Mouse (Mus musculus) retina, postnatal 7 days (tissue): ENCODE data around the gene Fkbp5.
"Not testable (repeated sequence)": the region's sequence is repeated elsewhere in the genome, so short reads cannot be mapped to it uniquely, and the experiment has no call there.

ENCODE experiments used
- DNase-seq: peaks from one replicate; pipeline ENCODE4 v3.0.0-alpha.2; 2012; ENCODE audit warnings: low read depth, low spot score

Fkbp5 gene

DNA sequence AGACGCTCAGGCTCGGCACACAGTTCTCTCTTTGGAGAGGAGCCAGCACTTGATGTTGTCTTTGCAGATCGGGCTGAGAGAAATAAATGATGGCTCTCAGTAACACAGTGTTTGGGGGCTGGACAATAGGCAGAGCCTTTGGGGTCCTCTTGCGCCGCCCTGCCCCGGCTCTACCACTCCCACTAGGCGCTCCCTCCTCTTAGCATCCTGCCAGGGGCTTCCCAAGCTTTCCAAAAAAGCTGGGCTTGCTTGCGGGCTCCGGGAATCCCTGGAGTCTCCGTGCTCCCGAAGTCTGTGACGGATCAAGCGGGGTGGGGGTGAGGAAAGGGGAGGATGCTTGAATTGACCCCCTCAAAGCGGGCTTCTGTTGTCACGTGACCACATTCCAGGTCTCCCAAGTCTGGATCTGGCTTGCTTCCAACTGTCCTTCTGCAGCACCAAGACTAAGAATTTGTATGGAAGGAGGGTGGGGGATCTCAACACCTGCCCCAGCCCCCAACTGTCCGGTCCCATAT, at the start of gene Fkbp5:
Fkbp5 (minus strand) TSS at position 87 of the 515 bp plus-strand sequence.
- no peak for DNase-seq

DNA sequence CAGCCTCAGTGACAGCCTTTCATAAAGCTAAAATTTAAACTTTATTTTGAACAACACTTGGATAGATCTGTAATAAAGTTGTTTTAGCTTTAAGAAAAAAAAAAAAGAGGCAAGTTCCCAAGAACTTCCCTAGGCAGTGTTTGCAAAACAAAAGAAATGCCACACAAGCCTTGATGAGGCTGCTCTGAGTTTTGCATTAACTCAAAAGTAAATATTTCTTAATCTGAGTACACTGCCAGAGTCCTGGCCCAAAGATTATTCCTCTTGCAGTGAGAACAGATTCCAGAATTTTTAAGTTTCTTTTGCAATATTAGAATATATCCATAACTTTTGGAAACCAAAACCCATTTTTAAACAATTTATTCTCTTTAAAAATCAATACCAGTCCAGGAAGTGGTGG, 47.9 kb upstream of the Fkbp5 start:
- DNase-seq, result no peak

DNA sequence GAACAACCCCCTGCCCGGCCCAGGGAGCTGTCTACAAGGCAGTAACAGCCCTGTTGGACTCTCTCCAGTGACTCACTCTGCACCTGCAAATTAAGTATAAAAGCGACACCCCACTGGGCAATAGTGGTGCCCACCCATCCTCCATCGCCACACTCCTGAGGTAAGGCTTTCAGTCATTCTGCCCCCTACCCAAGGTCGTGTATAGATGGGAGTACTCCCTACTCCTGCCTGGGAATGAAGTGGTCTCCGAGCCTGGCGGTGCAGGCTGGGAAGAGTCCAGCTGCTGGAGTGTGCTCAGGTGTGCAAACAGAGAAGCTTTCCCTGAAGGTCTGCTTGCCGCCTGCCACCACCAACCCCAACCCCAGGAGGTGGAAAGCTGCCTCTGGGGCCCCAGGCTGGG, 44.3 kb upstream of the Fkbp5 start:
- no peak for DNase-seq

DNA sequence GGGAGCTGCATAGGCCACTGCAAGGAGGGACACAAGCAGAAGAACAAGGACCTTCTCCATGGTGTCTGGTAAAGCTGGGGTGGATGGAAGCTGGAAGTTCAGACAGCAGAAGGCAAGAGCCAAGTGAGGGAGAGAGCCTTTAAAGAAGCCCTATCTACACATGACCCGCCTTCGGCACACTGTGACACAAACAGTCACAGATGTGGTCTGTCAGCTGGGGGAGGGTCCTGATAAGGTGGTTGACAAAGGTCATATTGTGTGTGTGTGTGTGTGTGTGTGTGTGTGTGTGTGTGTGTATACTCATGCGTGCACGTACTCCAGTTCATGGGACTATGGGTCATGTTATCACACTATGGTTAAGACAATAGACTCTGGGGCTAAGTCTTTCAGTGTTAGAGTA, 43.3 kb upstream of the Fkbp5 start, which contains the start of gene Clps:
Clps (minus strand) TSS at position 169 of the 400 bp plus-strand sequence.
- no peak for DNase-seq

DNA sequence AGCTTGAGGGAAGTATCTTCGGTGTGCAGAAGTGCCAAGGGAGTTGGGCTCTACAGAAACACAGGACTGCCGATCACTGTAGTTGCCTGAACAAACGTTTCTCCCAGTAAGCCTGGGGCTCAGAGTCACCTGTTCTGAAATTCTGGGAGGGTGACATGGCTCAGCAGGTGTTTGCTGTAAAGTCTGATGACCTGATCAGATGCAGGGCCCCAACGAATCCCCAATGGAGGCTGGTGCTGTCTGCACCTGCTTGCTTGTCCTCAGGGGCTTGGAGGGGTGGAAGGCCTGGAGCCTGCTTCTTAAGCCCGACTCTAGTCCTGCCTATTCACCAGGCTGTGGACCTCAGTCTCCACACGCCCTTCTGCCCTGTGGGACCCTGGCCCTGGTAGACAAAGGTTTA, 40.4 kb upstream of the Fkbp5 start:
- DNase-seq, result no peak

DNA sequence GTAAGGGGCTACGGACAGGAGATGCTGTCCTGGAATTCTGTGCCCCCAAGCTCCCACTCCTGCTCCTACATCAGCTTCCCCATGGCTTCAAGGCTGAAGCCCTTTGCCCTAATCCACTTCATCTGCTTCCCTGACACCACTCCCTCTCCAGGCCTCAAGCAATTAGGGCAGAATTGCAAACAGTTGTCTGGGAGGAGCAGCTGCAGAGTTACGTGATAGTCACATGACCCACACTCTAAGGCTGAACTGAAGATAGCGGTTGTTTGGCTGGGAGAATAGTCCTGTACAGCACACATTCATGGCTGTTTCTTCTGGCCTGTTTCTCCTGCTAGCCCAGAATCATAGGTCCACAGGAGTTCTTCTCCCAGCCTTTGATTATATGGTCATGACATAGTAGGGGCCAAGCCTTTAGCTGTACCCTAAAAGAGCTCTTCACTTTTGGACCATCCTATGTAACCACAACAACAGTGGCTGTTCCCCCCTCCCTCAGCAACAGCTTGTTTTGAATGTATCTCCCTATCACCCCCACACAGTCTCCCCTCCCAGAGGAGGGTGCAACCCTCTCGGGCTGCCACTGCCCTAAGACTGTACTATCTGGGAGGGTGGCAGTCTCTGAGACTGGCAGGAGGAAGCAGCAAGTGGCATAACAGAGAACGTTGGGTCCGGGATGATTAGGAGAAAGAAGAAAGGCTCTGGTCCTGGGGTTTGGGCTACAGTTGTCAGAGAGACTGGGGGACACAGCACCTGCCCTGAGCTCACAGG, 39.5 kb upstream of the Fkbp5 start:
- DNase-seq, result no peak

DNA sequence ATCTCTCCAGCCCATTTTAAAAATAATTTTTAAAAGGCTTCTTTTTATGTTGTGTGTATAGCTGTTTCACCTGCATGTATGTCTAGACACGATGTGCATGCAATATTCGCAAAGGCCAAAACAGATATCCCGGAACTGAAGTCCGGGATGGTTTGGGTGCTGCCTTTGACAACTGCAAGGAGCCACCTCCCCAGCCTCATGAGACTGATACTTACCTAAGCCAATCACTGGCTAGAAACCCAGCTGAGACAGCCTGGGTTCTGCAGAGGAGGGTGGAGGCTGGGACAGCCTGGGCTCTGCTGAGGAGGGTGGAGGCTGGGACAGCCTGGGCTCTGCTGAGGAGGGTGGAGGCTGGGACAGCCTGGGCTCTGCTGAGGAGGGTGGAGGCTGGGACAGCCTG, 36.7 kb upstream of the Fkbp5 start:
- not testable (repeated sequence) for DNase-seq

DNA sequence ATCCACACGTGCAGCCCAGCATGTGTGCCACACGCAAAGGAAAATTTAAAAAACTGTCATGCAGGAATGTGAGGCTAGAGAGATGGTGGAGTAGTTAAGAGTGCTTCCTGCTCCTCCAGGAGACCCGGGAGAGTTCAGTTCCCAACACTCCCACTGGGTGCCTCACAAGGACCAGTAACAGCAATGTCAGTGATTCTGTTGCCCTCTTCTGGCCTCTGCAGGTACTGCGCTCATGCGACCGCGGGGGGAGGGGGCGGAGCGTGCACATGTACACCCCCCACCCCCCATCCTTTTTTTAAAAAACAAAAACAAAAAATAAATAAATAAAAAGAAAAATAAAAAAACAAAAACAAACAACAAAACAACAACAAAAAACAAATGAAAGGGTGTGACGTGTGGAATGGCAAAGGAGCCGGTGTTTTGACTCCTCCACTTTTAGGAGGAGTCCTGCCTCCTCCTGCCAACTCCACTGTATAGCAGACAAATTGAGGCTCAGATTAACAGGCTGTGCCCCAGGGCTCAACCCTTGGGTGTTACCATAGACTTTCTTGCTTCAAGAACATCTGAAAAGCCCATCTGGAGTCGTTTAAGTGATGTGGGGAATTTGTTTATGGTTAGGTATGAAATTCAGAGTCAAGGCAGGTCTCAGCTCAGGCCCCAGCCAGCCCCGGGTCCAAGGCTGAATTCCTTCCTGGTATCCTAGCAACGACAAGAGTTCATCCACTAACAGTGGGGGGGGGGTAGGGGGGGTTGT, 35.9 kb upstream of the Fkbp5 start:
- peak; percentile 55 for DNase-seq

DNA sequence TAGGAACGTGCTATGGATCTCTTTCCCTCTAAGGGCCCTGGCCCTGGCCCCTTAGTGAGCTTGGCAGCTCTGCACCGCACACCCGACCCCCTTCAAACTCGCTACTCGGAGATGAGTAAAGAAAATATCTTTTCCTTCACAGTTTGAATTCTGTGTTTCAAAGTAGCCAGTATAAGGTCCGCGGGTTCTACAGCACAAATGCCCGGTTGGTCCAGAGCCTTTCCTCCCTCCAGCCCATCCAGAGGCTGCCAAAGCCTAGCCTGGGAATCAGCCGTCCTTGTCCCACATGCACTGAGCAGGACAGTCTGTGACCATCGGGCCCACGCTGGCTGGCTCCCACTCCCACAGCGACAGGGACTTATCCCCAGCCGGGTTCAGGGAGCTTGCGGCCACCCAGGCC, 31.8 kb upstream of the Fkbp5 start, which contains the start of gene Clpsl2:
Clpsl2 (plus strand) TSS at position 301 of the 400 bp plus-strand sequence.
- no peak for DNase-seq

DNA sequence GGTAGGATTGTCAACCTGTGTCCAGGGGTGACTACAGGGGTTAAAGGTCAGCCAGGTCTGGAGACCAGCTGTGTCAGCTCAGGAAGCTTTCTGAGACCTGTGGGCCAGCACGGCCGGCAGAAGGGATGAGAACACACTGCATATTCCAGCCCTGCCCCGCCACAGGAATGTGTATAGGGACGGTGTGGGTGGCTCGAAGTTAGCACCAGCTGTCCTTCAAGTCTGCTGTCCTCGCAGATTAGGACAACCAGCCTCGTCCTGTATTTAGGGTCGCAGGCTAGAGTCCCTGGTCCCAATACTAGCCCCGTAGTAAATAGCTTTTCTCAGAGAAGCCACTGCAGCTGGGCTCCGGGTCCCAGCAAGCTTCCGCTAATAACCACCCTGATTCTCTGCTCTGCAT, 31.2 kb upstream of the Fkbp5 start:
- no peak for DNase-seq

DNA sequence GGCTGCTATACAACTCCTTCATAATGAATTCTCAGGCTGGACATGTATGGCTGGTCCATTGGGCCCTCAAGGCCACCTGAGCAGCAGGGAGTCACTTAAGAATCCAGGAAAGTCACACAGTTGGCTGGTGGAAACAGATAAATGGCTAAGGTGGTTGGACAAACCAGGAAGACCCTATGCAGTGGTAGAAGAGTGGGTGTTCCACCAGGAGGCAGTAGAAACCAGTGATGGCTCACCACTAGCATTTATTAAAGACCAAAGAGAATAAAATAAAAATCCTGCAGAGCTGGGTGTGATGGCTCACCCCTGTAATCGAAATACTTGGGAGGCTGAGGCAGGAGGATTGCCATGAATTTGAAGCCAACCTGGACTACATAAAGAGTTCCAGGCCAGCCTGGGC, 29.6 kb upstream of the Fkbp5 start:
- DNase-seq, result no peak

DNA sequence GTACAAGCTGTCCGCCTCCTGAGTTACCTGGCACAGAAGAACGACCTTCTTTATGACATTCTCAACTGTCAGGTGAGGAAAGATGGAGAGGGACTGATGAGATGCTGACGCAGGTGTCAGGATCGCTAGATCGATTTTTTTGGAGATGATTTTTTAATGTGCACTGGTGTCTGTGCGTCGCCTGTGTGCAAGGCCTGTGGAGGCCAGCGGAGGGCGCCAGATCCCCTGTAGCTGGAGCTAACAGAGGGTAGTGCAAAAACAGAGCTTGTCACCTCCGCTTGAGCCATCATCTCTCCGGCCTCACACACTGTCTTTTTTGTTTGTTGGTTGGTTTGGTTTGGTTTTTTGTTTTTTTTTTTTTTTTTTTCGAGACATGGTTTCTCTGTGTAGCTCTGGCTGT, 20.6 kb upstream of the Fkbp5 start:
- no peak for DNase-seq

DNA sequence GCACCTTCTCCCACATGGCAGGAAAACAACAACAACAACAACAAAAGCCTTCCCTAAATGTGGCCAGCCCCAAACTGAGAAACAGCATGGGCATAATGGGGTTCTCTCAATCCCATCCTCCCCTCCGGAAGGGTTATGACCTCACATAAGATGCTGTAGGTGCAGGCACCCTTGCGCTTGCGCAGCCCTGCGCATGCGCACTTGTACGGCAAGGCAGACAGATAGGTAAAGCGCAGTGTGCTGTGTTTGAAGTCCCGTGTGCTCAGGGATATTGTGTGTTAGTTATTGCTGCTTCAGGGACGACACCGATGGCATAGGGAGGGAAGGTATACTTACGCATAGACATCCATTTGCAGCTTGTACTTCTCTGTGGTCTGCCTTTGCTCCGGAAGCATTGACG, 16.0 kb upstream of the Fkbp5 start:
- DNase-seq, result no peak

DNA sequence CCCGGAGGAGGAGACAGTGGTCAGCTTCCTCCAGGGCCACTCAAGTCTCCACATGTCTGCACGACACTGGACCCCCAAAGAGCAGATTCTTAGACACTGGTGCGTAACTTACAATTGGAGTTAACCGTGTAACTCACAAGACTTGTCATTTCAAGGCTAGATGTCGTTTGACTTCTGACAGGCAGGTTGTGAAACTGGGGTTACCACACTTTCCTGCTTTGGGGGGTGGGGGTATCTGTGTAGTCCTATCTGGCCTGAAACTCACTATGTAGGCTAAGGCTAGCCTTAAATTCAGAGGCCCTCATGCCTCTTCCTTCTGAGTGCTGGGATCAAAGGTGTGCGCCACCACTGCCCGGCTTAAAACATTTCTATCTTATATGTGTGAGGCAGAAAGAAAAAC, 15.2 kb upstream of the Fkbp5 start:
- DNase-seq, result no peak

DNA sequence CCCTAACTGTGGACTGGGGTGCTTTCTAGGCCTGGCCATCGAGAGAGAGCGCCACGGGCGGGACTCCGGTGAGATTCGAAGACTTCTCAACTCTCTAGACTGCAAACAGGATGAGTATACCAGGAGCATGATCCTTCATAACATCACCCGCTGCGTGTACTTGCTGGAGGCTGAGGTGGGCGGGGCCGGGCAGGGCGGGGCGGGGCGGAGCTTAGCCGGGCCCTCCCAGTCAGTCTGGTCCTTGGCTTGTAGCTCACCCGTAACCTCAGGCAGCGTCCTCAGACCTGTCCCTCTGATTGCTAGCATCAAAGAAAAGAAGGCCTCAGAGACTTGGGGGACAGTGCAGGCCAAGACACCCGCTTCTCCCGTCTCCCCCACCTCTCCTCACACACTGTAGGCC, 14.6 kb upstream of the Fkbp5 start:
- DNase-seq, result no peak

DNA sequence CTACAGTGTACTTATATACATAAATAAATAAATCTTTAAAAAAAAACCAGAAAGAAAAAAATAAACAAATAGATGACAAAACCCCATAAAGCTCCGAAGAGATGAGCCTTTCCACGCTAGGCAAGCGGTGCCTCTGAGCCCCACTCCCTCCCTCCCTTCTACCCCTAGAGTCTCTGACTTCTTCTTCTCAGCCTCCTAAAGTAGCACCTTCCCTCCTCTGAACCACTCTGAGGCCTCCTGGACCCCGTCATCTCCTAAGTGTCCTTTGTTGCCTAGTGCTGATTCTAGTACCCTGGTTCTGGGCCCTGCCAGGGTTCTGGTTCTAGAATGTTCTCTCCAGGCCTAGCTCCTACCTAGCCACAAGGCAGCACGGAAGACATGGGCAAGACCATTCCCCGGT, 13.2 kb upstream of the Fkbp5 start, which contains the start of gene Armc12:
Armc12 (plus strand) TSS at position 301 of the 400 bp plus-strand sequence.
- no peak for DNase-seq

DNA sequence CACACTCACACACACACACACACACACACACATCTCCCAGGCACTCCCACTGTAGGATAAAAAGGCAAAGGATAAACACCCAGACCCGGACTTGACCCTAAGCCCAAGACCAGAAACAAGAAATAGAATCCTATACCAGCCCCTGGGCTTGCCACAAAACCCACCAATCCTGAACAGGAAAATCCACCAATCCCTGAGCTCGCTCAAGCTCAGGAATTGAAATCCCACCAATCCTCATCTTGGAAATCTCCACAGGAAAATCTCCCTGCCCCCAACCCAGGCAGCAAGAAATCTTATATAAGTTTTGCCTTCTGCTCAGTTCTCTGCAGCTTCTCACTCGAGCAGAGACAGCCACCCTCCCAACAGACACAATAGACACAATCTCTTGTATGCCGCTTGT, 11.8 kb upstream of the Fkbp5 start:
- DNase-seq, result no peak

DNA sequence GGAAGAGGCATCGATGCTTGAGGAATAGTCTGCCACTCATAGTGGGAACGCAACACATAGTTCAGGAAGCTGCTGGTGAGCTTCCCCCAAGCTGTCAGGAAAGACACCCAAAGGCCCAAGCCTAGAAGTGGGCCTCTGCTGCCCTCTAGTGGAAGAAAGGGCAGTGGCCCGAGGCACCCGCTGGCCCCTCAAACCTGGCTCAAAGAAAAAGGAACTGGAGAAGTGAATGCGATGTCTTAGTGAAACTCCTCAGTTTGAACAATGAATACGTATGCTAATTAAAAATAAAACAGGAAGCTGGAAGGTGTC, 10.7 kb upstream of the Fkbp5 start:
- DNase-seq, result peak; percentile 87

DNA sequence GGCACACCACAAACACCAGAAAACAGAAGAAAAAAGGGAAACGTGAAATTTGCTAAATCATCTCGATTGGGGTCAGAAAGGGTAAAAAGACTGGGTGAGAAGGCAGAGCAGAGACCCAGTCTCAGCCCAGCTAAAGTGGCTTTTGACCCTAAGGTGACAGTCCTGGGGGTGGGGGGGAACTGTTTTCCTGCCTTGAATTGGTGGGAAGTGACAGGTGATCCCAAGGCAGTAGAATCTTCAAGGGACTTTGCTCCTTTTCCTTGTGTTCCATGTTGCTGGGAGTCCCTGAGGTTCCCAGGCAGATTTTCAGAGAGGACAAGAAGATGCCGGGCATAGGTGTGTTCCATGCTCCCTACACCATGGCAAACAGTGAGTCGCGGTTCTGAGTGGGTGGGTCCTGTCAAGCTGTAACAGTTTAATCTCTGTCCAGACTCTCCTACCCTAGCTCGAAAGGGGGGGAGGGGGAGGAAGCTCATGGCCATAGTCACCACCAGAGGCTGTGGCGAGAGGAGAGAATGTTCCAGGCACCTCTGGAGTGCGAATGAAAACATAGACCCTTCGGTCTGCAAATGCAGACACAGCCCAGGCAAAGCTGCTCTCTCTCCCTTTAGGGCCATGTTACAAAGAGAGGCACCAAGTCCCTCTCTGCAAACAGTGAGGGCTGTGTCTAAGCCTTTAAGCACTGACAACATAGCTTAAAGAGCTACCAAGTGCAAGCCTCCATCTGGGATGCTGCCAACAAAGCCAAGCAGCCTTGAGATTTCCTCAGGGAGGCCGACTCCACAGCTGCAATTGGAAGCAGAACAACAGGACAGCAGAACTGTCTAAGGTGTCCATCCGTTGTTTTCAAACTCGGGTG, 10.1 kb upstream of the Fkbp5 start:
- DNase-seq, result no peak

DNA sequence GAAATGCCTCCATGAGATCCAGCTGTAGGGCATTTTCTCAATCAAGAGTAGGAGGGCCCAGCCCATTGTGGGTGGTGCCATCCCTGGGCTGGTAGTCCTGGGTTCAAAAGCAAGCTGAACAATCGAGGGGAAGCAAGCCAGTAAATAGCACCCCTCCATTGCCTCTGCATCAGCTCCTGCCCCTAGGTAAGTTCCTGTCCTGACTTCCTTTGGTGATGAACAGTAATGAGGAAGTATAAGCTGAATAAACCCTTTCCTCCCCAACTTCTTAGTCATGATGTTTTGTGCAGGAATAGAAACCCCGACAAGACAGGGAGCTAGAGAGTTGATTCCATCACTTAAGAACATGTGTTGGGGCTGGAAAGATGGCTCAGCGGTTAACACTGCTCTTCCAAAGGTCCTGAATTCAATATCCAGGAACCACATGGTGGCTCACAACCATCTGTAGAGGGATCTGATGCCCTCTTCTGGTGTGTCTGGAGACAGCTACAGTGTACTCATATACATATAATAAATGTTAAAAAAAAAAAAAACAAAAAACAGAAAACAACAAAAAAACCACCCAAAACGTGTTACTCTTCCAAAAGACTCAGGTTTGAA, 7.6 kb upstream of the Fkbp5 start:
- no peak for DNase-seq

DNA sequence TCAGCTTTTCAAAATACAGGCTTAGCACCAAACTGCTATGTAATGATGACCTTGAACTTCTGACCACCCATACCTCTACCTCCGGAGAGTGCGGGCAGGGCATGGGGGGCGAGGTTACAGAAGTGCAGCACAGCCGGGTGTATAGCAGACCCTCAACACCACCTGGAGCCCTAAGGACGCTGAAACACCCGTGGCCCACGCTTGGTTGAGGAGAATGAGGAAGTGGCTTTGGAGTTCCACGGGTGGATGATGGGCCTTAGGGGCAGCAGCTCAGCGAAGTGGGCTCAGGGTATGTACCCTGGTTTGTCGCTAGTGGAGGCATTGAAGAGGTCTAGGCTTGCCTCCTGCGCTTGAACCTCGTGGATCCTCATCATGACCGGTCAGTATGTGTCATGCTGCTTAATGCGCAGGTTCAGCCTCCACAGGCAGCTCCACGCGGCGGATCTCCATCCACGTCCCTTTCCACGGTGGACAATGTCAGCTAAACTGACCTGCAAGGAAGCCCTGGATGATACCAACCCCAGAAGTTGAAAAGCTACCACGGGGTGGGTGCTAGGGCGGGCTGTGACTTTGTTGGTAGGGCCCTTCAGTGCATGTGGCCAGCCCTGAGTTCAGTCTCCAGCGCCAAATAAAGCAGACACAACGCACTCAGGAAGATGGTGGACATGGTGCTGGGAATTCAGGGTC, 6.8 kb upstream of the Fkbp5 start:
- DNase-seq, result no peak
